Mouse (Mus musculus) adrenal gland, postnatal 36 days (tissue): ENCODE results near the gene Mfrp. TPM values are rescaled to one million over a fixed set of nuclear protein-coding genes. Genes with fewer than 3 reads are reported as not detected.

ENCODE experiments used
- DNase-seq, 2 experiments: peaks; one replicate each; pipeline ENCODE4 v3.0.0; 2021; ENCODE audit warnings: mixed read lengths in 1 of 2
- total RNA-seq, 2 experiments: library from RNA; stranded (reverse); gene quantifications; 2 replicates each; pipeline ENCODE4 v1.2.3; 2021

Gene Mfrp
- total RNA-seq, 2 experiments from 2014 or later: 0.10 TPM; not detected in 1

DNA sequence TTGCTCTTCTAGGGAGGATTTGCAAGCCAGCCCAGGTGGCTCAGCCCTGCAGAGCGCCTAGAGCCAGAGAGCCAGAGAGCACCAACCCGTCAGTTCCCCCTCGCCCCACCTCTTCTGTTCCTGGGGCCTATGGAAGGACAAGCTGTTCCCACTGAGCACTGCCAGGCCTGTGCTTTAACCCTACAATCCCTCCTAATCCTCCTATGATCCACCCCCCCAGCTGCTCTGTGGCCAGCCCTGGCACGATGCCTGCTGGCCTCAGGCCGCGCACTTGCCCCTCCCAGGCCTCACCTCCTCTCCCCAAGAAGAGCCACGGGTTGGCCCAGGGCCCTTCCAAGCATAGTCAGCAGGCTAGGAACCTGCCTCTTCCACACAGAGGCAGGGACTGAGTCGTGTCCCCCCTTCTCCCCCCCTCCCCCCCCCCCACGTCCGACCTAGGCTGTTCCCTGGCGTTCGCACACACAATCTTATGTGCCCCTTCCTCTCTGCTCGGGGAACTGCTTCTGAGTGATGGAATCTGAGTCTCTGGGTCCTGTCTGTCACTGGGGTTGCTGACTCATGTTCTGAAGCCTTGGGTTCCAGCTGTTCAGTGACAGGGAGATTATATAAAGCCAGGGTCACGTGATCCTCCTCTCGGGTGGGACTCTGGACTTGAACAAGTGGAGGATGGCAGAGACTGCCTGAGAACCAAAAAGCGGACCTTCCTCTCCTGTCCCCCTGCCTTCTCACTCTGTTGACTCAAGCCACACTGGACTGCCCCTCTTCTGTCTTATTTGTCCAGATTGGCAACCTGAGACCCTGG lies 22.4 kb upstream of the Mfrp start:
- peak; percentile 90 to 92 for DNase-seq

DNA sequence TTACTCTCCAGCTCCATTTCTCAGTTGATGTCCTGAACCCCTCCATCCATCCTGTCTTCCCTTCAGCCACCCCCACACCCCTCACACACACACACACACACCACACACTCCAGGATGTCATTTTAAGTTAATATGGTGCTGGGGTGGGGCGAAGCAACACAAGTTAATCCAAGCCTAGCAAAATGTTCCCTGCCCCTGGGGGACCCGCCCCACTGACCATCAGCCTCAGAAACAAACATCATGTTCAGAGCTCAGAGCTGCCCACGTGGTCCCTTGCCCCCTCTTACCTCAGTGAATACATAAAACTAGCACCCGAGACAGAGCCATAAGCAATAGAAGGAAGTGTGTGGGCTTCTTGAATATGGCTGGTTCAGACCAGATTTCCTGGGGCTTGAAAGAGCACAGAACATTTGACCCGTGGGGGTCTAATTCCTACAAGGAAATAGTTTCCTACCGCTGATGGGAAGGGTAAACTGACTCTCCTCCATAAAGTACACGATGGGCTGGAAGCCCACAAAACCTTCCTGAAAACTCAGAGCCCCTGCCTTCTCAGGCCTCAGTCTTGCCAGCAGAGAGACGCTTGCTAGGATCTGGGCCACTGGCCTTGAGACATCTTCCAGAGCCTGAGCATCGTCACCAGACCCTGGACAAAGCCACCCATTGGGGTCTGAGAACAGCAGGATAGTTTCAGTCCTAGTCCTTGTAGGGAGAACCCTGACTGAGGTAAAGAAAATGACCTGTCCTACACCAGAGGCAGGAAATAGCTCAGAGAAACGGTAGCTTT lies 21.3 kb upstream of the Mfrp start:
- DNase-seq: no peak

GRCm38 (mm10) chr9:44080953-44081352 lies 20.6 kb upstream of the Mfrp start:
- DNase-seq: no peak

DNA sequence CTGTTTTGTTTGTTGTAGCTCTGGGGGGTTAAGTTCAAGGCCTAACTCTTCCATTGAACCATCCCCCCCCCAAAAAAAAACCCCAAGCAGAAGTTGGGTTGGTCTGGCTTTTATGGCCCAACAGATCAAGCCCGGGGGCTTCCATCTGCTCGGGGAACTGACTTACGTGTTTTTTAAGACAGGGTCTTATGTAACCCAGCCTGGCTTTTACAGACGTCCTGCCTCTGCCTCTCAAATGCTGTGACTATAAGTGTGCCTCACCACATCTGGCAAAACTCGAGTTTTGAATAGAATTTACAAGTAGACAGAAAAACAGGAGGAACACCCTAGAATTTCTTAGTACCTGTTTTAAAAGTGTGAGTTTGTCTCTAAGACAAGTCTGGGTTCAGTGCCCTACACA lies 19.9 kb upstream of the Mfrp start:
- DNase-seq: no peak

DNA sequence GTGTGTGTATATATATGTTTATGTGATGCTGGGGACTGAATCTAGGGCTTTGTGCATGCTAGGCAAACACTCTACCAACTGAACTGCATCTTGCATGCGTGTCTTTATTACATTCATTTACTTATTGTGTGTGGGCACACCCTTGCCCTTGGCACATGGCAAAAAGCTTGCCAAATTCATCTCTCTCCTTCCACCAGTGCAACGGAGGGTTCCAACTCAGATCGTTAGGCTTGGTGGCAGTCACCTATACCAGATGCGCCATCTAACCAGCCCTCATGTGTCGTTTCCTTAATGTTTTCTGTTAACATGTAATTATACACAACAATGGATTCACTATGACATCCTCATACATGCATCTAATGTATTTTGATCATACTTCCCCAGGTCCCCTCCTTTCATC lies 19.3 kb upstream of the Mfrp start:
- no peak for DNase-seq

GRCm38 (mm10) chr9:44083392-44084121 lies 18.0 kb upstream of the Mfrp start:
- DNase-seq: no peak

DNA sequence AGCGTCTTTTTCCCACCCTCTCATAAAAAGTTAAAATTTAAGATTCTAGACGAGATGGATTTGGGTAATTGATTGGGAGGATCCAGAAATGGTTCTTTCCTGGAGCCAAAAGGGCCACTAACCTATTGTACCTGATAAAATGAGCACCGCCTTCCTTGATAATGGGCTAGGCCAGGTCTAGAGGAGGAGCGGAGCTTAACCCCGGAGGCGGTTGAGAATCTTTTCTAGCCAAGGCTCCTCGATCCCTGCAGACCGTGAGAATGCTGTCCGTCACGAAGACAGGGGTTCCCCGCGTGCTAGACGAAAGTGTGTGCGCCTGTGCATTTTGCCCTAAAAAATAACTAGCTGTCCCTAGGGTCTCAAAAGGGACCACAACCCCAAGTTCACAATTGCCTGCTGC lies 17.3 kb upstream of the Mfrp start:
- no peak for DNase-seq

GRCm38 (mm10) chr9:44084659-44085229 lies 16.8 kb upstream of the Mfrp start:
- peak; percentile 99 to 100 for DNase-seq

GRCm38 (mm10) chr9:44085276-44085675 lies 16.3 kb upstream of the Mfrp start:
- DNase-seq: no peak

- DNase-seq: peak; percentile 54 to 78
Measured at GRCm38 (mm10) chr9:44085741-44086665, 15.5 kb upstream of the Mfrp start.

DNA sequence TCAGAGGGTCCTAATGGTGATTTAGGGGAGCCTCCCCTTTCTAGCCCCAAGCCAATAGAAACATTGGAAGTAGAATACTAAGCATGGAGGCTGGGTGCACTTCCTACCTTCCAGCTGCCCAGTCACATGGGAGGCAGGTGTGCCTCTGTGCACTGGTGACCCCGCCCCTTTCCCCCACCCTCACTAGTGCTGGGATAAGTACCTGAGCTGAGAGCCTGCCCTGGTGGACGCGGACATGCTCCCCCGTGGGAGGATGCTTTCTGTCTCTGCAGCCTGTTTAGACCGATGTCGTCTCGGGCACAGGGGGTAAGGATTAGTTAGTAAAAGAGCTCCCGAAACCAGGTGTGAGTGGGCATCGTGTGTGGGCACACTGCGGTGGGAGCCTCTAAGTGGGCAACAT lies 14.6 kb upstream of the Mfrp start:
- DNase-seq: no peak

GRCm38 (mm10) chr9:44087761-44088455 lies 13.6 kb upstream of the Mfrp start:
- peak; percentile 46 to 59 for DNase-seq

DNA sequence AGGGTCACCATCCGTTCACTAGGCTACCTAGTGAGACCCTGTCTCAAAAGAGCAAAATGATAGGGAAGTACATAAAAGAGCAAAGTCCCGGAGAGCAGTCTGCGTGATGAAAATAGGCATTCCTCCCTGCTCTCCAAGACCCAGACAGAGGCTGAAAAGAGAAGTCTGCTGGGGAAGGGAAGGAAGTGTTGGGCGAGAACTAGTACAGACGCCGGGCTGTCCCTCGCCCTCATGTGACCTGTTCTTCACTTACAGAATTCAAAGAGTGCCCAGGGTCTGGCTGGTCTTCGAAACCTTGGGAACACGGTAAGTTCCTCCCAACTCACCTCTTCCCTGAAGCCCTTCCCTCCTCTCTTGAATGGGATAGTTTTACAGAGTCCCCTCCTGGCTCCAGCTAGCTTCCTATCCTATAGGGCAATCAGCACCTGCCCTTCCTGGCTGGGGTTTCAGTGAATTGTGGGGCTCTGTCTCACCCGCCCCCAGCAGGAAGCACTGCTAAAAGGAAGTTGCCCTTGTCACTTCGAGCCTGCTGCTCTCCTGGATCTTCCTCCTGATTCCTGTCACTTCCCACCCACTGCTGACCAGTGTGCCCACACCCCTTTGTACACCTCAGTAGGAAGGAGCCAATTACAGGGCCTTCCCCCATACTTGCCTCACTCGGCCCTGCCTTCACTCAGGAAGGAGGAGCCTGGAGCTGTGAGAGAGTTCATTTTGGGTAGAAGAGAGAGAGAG lies 12.5 kb upstream of the Mfrp start:
- DNase-seq: no peak

- peak; percentile 76 to 80 for DNase-seq
Measured at GRCm38 (mm10) chr9:44093612-44094503, 7.7 kb upstream of the Mfrp start.

DNA sequence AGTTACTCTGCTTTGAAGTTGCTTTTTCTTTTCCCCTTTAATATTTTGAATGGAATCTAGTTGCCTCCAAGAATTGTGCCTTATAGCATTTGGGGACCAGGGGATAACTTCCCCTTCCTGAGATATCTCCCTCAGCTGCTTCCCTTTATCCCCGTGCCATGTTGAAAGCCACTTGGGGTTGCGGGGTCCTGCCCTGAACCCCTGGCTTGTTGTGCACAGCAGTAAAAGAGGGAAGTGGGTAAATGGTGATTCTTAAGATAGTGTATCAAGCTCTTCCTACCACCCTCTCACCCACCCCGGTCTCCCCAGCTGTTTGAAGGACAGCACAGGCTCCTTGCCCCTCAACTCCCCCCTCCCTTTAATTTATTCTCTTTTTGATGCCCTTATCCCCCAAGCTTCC lies 6.8 kb upstream of the Mfrp start:
- no peak for DNase-seq

- no peak for DNase-seq
Measured at GRCm38 (mm10) chr9:44095781-44096180, 5.7 kb upstream of the Mfrp start.

DNA sequence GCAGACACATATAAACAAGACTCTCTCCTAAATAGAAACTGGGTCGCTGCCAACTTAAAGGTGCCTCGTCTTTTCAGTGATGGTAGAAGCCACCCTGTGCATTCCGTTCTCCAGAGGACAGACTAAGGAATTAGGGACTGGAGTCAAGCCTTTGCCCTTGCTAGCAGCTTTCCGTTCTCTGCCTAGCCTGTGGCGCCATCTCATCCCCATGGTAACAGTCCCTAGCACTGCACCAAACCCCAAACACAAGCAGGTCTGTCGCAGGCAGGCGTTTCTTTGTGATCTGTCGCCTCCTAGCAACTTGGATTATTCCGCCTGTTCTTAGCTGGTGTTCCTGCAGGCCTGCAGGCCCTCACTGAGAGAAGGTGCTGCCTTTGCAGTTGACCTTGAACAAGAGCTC lies 5.0 kb upstream of the Mfrp start:
- DNase-seq: peak in 1 of 2 experiments; percentile 53

GRCm38 (mm10) chr9:44104881-44105280 lies 3.4 kb downstream of the Mfrp start:
- DNase-seq: peak in 1 of 2 experiments; percentile 58

DNA sequence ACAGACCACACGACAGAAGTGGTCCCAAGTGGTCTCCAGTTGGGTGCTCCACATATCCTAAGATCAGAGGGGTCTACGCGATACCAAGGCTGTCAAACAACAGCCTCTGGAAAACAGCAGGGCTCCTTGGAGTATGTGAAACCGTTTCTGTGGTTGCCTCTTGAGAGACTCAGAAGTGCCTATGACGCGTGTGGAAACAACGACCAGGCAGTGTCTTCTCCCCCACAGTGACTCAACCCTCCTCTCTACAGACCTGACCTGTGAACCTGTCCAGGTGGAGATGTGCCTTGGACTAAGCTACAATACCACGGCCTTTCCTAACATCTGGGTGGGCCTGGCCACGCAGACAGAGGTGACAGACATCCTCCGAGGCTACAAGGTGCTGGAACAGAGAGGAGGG lies 4.3 kb downstream of the Mfrp start:
- DNase-seq: no peak
